Comparison of ENCODE assay signal across 8 mouse cellular contexts in the genomic region with DNA sequence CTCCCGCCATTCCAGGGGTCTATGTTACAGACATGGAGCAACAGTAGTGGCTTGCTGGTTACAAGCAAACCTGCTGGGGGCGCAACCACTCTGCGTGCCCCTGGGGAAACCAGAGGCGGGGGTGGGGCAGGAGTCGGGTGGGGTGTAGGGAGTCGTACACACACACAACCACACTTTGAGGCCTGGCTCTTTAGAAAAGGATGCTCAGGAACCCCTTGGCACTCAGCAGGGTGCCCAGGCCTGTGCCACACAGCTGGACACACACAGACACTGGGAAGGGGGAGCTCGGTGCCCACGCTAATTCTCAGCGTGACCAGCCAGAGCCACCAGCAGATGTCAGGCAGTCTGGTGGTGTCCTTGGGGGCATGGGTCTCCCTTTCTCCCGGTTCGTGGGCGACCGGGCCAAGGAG. TPM values are rescaled to one million over a fixed set of nuclear protein-coding genes. Genes with fewer than 3 reads are reported as not detected.
DNase-seq lines count a peak whose midpoint lies in the region; ATAC-seq lines count a peak whose summit lies in the region.

No protein-coding gene starts in this region.

- H3K27ac ChIP-seq in forebrain, embryonic 14.5 days (ENCODE audit: low read depth, low read length): peak overlapping the region; percentile 100
- H3K27ac ChIP-seq in liver, embryonic 13.5 days: peak overlapping the region; percentile 90
- peak overlapping the region; percentile 99 for H3K27ac ChIP-seq in neural tube, embryonic 14.5 days (ENCODE audit: low read depth, low read length)

- peak overlapping the region; percentile 89 for H3K4me2 ChIP-seq in forebrain, embryonic 14.5 days (ENCODE audit: low read length)
- H3K4me2 ChIP-seq in liver, embryonic 13.5 days: peak overlapping the region; percentile 93
- peak overlapping the region; percentile 92 for H3K4me2 ChIP-seq in neural tube, embryonic 14.5 days (ENCODE audit: low read depth, low read length)

- no peaks in the 10 kb centered on the region for H3K9me3 ChIP-seq in forebrain, embryonic 14.5 days (replicated peaks; ENCODE audit: control insufficient read depth, low read length)
- no peaks in the 10 kb centered on the region for H3K9me3 ChIP-seq in liver, embryonic 13.5 days (replicated peaks)
- H3K9me3 ChIP-seq in neural tube, embryonic 14.5 days (ENCODE audit: control insufficient read depth, low read length): no peaks in the 10 kb centered on the region

- 3% methylated on average over 11 of the region's 13 CpGs for WGBS in forebrain, embryonic 14.5 days
- WGBS in liver, embryonic 13.5 days (ENCODE audit: insufficient replicate concordance): 9% methylated on average over 12 of the region's 13 CpGs
- WGBS in neural tube, embryonic 14.5 days: 0% methylated on average over 13 of the region's 13 CpGs

- intact Hi-C loops in heart, postnatal 25 days (cut with DNase I): no loop called here

- peaks cover 33% of the 10 kb centered on the region for H3K4me1 ChIP-seq in forebrain, embryonic 14.5 days (ENCODE audit: control insufficient read depth, insufficient read depth, low read length)
- H3K4me1 ChIP-seq in liver, embryonic 13.5 days (replicated peaks): peaks cover 37% of the 10 kb centered on the region
- peaks cover 29% of the 10 kb centered on the region; the same call in 1 of the 2 replicates for H3K4me1 ChIP-seq in neural tube, embryonic 14.5 days (ENCODE audit: control insufficient read depth, insufficient read depth, low read length)

- peak overlapping the region; percentile 99 for H3K9ac ChIP-seq in forebrain, embryonic 14.5 days (ENCODE audit: low read length)
- peak overlapping the region; percentile 80 for H3K9ac ChIP-seq in liver, embryonic 13.5 days
- H3K9ac ChIP-seq in neural tube, embryonic 14.5 days (replicated peaks; ENCODE audit: low read depth, low read length): peak overlapping the region; percentile 93

- peak overlapping the region; percentile 84 for H3K4me3 ChIP-seq in forebrain, embryonic 14.5 days (ENCODE audit: low read depth, low read length)
- H3K4me3 ChIP-seq in liver, embryonic 13.5 days (replicated peaks): peak overlapping the region; percentile 73
- H3K4me3 ChIP-seq in neural tube, embryonic 14.5 days (ENCODE audit: low read depth, low read length): peak overlapping the region; percentile 76

- H3K36me3 ChIP-seq in forebrain, embryonic 14.5 days (ENCODE audit: control insufficient read depth, insufficient read depth, low read length): no peaks in the 10 kb centered on the region
- H3K36me3 ChIP-seq in liver, embryonic 13.5 days: no peaks in the 10 kb centered on the region
- H3K36me3 ChIP-seq in neural tube, embryonic 14.5 days (ENCODE audit: control insufficient read depth, insufficient read depth, low read length): no peaks in the 10 kb centered on the region

- H3K27me3 ChIP-seq in forebrain, embryonic 14.5 days (replicated peaks; ENCODE audit: control insufficient read depth, insufficient read depth, low read length): no peaks in the 10 kb centered on the region
- peaks cover 16% of the 10 kb centered on the region for H3K27me3 ChIP-seq in liver, embryonic 13.5 days
- H3K27me3 ChIP-seq in neural tube, embryonic 14.5 days (ENCODE audit: control insufficient read depth, insufficient read depth, low read length): no peaks in the 10 kb centered on the region

- ATAC-seq in forebrain, embryonic 14.5 days: peak; percentile 0; the same call in 1 of the 2 replicates
- ATAC-seq in liver, embryonic 13.5 days (ENCODE audit: low read depth): no peak
- ATAC-seq in neural tube, embryonic 14.5 days (ENCODE audit: low read depth): peak; percentile 0; the same call in 1 of the 2 replicates

- peak; percentile 54 to 69 for DNase-seq in heart, adult 18-20 months
- DNase-seq in heart, postnatal 25 days (ENCODE audit: low spot score): no peak
- DNase-seq in adipocyte (ENCODE audit: low spot score): peak; percentile 62
- peak; percentile 57 for DNase-seq in forebrain, embryonic 14.5 days (ENCODE audit: low spot score)
- DNase-seq in induced T-regulatory cell, adult 2 months (ENCODE audit: low read depth): peak; percentile 25
- no peak for DNase-seq in liver, embryonic 13.5 days
- DNase-seq in thymus, postnatal 36 days: no peak

RNA-seq across cellular contexts. Expression of gene Rhob, which starts 1.2 kb away (rescaled TPM):
- 100 to 1,000 TPM; 165 to 172 TPM for total RNA-seq in heart, adult 18-20 months (2021)
- total RNA-seq in heart, postnatal 25 days (2021): 100 to 1,000 TPM; 149 to 156 TPM
- 74.4 and 94.6 TPM in 2 replicates for polyA plus RNA-seq in forebrain, embryonic 14.5 days (2014; fragmentation: Nextera tagmentation; extraction: Ambion mirVana)
- 6.0 and 7.1 TPM in 2 replicates for polyA plus RNA-seq in liver, embryonic 13.5 days (2015; fragmentation: Nextera tagmentation; extraction: Ambion mirVana)
- polyA plus RNA-seq in neural tube, embryonic 14.5 days (2014; fragmentation: Nextera tagmentation; extraction: Ambion mirVana): 109 and 116 TPM in 2 replicates

Comparison
In these comparisons a context has a peak if more than half of its experiments do, and no peak if none do; other contexts are left out.
1. DNase-seq: peak in heart, adult 18-20 months (2 of 2), adipocyte (single experiment), forebrain, embryonic 14.5 days (single experiment) and induced T-regulatory cell, adult 2 months (single experiment); none in heart, postnatal 25 days (single experiment), liver, embryonic 13.5 days (single experiment) and thymus, postnatal 36 days (0 of 2).
2. Peak in every context shown above with its lines, with median percentiles within 50 percentile points of each other: H3K27ac ChIP-seq, H3K4me2 ChIP-seq, H3K4me3 ChIP-seq and H3K9ac ChIP-seq.